Mouse (Mus musculus): ENCODE measurements around the gene Olfr465-ps1.

Olfr465-ps1 gene

DNA sequence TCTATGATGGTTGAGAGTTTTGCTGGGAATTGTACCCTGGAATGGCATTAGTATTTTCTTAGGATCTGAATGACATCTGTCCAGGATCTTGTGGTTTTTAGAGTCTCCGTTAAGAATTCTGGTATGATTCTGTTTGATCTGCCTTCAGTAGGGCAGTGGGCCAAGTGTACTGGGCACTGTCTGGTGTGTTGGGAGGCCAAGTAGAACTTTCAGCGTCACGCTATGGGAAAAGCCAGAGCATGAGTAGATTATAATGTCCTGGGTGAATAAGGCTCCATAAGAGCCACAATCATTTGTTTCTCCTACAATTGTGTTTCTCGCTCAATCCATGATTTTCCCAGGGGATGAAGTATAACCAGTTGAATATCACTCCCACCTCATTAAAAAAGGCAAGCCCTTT, at the start of gene Olfr465-ps1:
TSS of gene Olfr465-ps1 (plus strand) at position 301 of the 400 bp plus-strand sequence.
- H3K9me3 ChIP-seq (ENCODE audit: low read length), result no peaks in the 10 kb centered on the region
- no peak within 1 kb of the TSS for H3K4me3 ChIP-seq (replicated peaks; ENCODE audit: low read length)
- TF ChIP-seq CTCF (conservative IDR thresholded peaks at IDR 0.05; ENCODE audit: low read length) (no peak), POU5F1 (IDR thresholded peaks at IDR 0.05; ENCODE audit: borderline replicate concordance, low read length) (no peak), NANOG (IDR thresholded peaks at IDR 0.05; ENCODE audit: borderline replicate concordance, low read length) (no peak)
- no peaks in the 10 kb centered on the region for H3K36me3 ChIP-seq (ENCODE audit: insufficient read depth, low read length)
- no peaks in the 10 kb centered on the region for H3K4me1 ChIP-seq (replicated peaks; ENCODE audit: low read depth, low read length)
- no peaks in the 10 kb centered on the region for H3K27me3 ChIP-seq (ENCODE audit: insufficient read depth, low read length)

DNA sequence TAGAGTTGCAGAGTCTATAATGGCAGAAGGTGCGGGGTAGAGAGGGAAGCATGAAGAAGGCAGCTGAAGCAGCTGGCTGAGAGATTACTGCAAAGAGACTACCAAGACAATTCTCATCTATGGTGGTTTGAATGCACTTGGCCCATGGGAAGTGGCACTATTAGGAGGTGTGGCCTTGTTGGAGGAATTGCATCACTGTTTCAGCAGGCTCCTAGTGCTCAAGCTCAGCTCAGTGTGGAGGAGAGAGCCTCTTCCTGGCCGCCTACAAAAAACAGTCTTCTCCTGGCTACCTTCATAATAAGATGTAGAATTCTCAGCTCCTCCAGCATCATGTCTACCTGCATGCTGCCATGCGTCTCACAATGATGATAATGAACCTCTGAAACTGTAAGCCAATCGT, 42.0 kb upstream of the Olfr465-ps1 start:
- TF ChIP-seq POU5F1 (IDR thresholded peaks at IDR 0.05; ENCODE audit: borderline replicate concordance, low read length), result no peak
- no peak for TF ChIP-seq NANOG (IDR thresholded peaks at IDR 0.05; ENCODE audit: borderline replicate concordance, low read length)
- no peak for TF ChIP-seq CTCF (conservative IDR thresholded peaks at IDR 0.05; ENCODE audit: low read length)
- Histone ChIP-seq H3K9me3 (ENCODE audit: low read length) (peaks cover 3% of the 10 kb centered on the region; the same call in 1 of the 2 replicates), H3K36me3 (ENCODE audit: insufficient read depth, low read length) (no peaks in the 10 kb centered on the region), H3K4me1 (replicated peaks; ENCODE audit: low read depth, low read length) (peaks cover 9% of the 10 kb centered on the region; the same call in 1 of the 2 replicates), H3K4me3 (replicated peaks; ENCODE audit: low read length) (no peak overlapping the region), H3K27me3 (ENCODE audit: insufficient read depth, low read length) (no peaks in the 10 kb centered on the region)

DNA sequence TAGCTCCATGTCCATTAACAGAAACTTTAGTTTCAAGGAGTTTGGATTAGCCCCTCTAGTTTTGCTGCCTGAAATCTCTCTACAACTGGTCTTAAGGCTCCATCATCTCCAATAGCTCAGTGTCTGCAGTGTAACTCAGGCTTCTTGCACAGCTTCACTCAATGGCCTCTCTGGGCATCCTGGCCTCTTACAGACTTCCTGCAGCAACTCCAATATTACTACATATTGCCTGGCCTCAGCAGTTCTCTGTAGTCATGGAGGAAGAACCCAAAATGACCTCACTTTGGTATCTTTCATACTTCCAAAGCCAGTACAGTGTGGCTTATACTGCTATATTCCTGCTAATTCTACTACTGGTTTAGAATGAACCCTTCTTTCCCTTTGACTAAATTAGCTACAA, 40.9 kb upstream of the Olfr465-ps1 start:
- Histone ChIP-seq H3K4me1 (replicated peaks; ENCODE audit: low read depth, low read length) (peaks cover 16% of the 10 kb centered on the region; the same call in 1 of the 2 replicates), H3K4me3 (replicated peaks; ENCODE audit: low read length) (no peak overlapping the region), H3K36me3 (ENCODE audit: insufficient read depth, low read length) (no peaks in the 10 kb centered on the region), H3K9me3 (ENCODE audit: low read length) (peaks cover 3% of the 10 kb centered on the region; the same call in 1 of the 2 replicates), H3K27me3 (ENCODE audit: insufficient read depth, low read length) (no peaks in the 10 kb centered on the region)
- TF ChIP-seq NANOG (IDR thresholded peaks at IDR 0.05; ENCODE audit: borderline replicate concordance, low read length) (no peak), CTCF (conservative IDR thresholded peaks at IDR 0.05; ENCODE audit: low read length) (no peak), POU5F1 (IDR thresholded peaks at IDR 0.05; ENCODE audit: borderline replicate concordance, low read length) (no peak)

DNA sequence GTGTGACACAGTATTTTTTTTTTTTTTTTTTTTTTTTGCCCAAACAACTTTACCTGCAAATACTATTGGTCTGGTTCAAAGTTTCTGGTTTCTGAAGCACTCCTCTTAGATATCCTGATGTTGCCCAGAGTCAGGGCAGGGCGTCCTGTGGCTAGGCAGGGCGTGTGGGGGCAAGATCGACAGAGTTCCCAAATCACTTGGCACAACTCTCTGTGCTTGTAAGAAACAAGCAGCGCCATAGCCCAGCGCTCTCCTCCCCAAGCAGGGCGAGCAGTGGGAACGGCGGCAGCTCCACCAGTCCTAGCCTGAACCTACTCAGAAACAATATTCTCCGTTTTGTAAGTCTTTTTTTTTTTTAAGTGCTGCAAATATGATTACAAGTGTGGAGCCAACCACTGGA, 37.2 kb upstream of the Olfr465-ps1 start:
- H3K27me3 ChIP-seq (ENCODE audit: insufficient read depth, low read length), result no peaks in the 10 kb centered on the region
- peaks cover 19% of the 10 kb centered on the region; the same call in 1 of the 2 replicates for H3K4me1 ChIP-seq (replicated peaks; ENCODE audit: low read depth, low read length)
- peaks cover 3% of the 10 kb centered on the region; the same call in 1 of the 2 replicates for H3K9me3 ChIP-seq (ENCODE audit: low read length)
- H3K4me3 ChIP-seq (replicated peaks; ENCODE audit: low read length), result no peak overlapping the region
- no peaks in the 10 kb centered on the region for H3K36me3 ChIP-seq (ENCODE audit: insufficient read depth, low read length)
- TF ChIP-seq CTCF (conservative IDR thresholded peaks at IDR 0.05; ENCODE audit: low read length), result no peak
- no peak for TF ChIP-seq POU5F1 (IDR thresholded peaks at IDR 0.05; ENCODE audit: borderline replicate concordance, low read length)

DNA sequence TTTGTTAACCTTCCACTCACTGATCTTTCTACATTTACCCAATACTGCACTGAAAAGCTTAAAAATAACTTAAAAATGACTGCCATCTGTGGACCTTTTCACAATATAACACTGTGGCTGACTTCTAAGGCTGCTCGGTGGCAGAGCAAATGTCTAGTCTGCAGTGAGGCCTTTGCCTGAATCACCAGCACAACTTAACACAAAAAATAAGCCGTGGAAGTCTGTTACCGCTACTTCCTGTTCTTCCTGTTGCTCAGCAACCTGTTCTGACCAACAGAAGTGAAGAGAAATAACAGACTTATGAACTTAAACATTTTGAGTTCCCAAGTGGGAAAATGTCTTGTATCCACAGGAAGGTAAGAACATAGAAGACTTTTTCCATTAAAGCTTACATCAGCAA, 36.7 kb upstream of the Olfr465-ps1 start:
- H3K9me3 ChIP-seq (ENCODE audit: low read length), result no peaks in the 10 kb centered on the region
- TF ChIP-seq NANOG (IDR thresholded peaks at IDR 0.05; ENCODE audit: borderline replicate concordance, low read length) (no peak), CTCF (conservative IDR thresholded peaks at IDR 0.05; ENCODE audit: low read length) (no peak), POU5F1 (IDR thresholded peaks at IDR 0.05; ENCODE audit: borderline replicate concordance, low read length) (no peak)

DNA sequence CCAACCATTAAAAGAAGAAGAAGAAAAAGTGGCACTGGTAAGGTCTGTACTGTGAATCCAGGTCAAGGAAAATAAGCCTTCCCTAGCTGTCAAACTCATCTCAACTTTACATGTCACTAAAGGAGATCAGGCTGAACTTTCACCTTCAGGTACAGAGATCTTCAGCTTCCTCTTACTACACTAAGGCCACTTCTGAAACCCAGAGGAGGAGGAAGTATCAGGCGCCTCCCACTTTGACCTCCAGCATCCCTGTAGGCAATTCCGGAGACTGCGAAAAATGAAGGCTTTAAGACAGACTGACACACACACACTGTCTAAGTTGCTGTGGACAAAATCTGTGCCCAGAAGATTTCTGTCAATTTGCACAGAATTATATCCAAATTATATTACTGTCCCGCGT, 25.9 kb upstream of the Olfr465-ps1 start:
- no peak for TF ChIP-seq POU5F1 (IDR thresholded peaks at IDR 0.05; ENCODE audit: borderline replicate concordance, low read length)
- no peak for TF ChIP-seq CTCF (conservative IDR thresholded peaks at IDR 0.05; ENCODE audit: low read length)
- TF ChIP-seq NANOG (IDR thresholded peaks at IDR 0.05; ENCODE audit: borderline replicate concordance, low read length), result no peak
- no peaks in the 10 kb centered on the region for H3K36me3 ChIP-seq (ENCODE audit: insufficient read depth, low read length)
- no peaks in the 10 kb centered on the region for H3K27me3 ChIP-seq (ENCODE audit: insufficient read depth, low read length)
- no peaks in the 10 kb centered on the region for H3K9me3 ChIP-seq (ENCODE audit: low read length)
- H3K4me1 ChIP-seq (replicated peaks; ENCODE audit: low read depth, low read length), result peaks cover 19% of the 10 kb centered on the region
- H3K4me3 ChIP-seq (replicated peaks; ENCODE audit: low read length), result peak overlapping the region; percentile 89

More for the DNA sequence above, 36.7 kb upstream of the Olfr465-ps1 start:
- H3K36me3 ChIP-seq (ENCODE audit: insufficient read depth, low read length), result no peaks in the 10 kb centered on the region
- peaks cover 19% of the 10 kb centered on the region; the same call in 1 of the 2 replicates for H3K4me1 ChIP-seq (replicated peaks; ENCODE audit: low read depth, low read length)
- H3K4me3 ChIP-seq (replicated peaks; ENCODE audit: low read length), result no peak overlapping the region
- no peaks in the 10 kb centered on the region for H3K27me3 ChIP-seq (ENCODE audit: insufficient read depth, low read length)

DNA sequence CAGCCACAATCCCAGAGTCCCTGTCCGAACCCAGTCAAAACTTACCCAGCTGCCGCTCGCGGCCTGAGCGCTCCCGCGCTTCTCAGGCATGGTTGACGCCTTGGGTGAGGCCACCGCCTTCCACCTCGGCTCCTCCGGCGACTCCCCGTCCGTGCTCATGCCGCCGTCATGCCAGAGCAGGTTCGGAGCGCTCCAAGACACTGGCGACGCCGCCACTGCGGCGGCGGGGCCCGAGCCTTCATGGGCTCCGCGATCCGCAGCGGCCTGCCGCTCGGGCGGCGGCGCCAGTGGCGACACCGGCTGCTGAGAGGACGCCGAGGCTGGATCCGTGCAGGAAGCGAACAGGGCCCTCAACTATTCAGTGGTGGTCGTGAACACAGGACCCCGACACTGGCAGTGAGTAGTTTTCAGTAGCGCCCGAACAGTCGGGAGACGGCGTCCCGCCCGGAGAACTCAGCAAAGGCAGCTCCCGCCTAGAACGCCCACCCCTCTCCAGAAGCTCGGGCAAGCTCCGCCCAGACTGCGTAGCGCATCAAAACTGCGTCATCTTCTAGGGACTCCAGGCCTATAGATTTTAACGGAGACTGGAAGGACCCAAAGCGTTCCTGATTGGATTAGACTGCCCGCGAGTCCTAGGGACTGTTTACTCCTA, 25.3 kb upstream of the Olfr465-ps1 start, which contains the start of gene Mfsd14b:
TSS of gene Mfsd14b (minus strand) at position 517 of the 652 bp plus-strand sequence.
- no peaks in the 10 kb centered on the region for H3K36me3 ChIP-seq (ENCODE audit: insufficient read depth, low read length)
- TF ChIP-seq NANOG (IDR thresholded peaks at IDR 0.05; ENCODE audit: borderline replicate concordance, low read length) (no peak), CTCF (conservative IDR thresholded peaks at IDR 0.05; ENCODE audit: low read length) (no peak), POU5F1 (IDR thresholded peaks at IDR 0.05; ENCODE audit: borderline replicate concordance, low read length) (no peak)

DNA sequence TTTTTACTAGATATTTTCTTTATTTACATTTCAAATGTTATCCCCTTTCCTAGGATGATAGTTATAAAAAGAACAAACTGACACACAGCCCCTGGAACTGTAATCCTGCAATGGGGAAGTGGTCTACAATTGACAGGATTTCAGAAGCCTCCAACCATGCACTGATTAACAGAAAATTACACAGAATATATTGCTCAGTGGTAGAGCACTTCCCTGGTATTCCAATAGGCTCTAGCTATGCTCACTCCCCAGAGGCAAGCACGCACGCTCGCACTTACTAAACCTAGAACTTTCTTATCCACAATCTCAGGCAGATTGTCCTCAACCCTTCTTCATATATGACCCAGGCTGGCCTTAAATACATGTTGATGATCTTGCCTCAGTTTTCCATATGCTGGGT, 24.6 kb upstream of the Olfr465-ps1 start:
- Histone ChIP-seq H3K4me1 (replicated peaks; ENCODE audit: low read depth, low read length) (peaks cover 19% of the 10 kb centered on the region), H3K36me3 (ENCODE audit: insufficient read depth, low read length) (no peaks in the 10 kb centered on the region), H3K4me3 (replicated peaks; ENCODE audit: low read length) (peak overlapping the region; percentile 89), H3K9me3 (ENCODE audit: low read length) (no peaks in the 10 kb centered on the region), H3K27me3 (ENCODE audit: insufficient read depth, low read length) (no peaks in the 10 kb centered on the region)
- no peak for TF ChIP-seq POU5F1 (IDR thresholded peaks at IDR 0.05; ENCODE audit: borderline replicate concordance, low read length)

More for the DNA sequence above, 25.3 kb upstream of the Olfr465-ps1 start, which contains the start of gene Mfsd14b:
- H3K9me3 ChIP-seq (ENCODE audit: low read length), result no peaks in the 10 kb centered on the region
- H3K27me3 ChIP-seq (ENCODE audit: insufficient read depth, low read length), result no peaks in the 10 kb centered on the region
- peaks cover 19% of the 10 kb centered on the region for H3K4me1 ChIP-seq (replicated peaks; ENCODE audit: low read depth, low read length)
- H3K4me3 ChIP-seq (replicated peaks; ENCODE audit: low read length), result peak within 1 kb of the TSS; percentile 89

DNA sequence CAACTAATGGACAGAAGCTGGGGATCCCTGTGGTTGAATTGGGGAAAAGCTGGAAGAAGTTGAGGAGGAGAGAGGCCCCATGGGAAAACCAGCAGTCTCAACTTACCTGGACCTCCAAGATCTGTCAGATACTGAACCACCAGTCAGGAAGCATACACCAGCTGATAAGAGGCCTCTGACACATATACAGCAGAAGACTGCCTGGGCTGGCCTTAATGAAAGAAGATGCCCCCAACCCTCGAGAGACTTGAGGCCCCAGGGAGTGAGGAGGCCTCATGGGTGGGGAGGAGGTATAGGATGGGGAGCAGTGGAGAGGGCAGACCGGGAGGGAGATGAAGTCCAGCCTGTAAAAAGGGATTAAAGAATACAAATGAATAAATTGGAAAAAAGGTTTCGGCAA, 16.9 kb upstream of the Olfr465-ps1 start:
- Histone ChIP-seq H3K36me3 (ENCODE audit: insufficient read depth, low read length) (no peaks in the 10 kb centered on the region), H3K4me1 (replicated peaks; ENCODE audit: low read depth, low read length) (no peaks in the 10 kb centered on the region), H3K27me3 (ENCODE audit: insufficient read depth, low read length) (no peaks in the 10 kb centered on the region), H3K9me3 (ENCODE audit: low read length) (no peaks in the 10 kb centered on the region), H3K4me3 (replicated peaks; ENCODE audit: low read length) (no peak overlapping the region)
- no peak for TF ChIP-seq CTCF (conservative IDR thresholded peaks at IDR 0.05; ENCODE audit: low read length)
- no peak for TF ChIP-seq NANOG (IDR thresholded peaks at IDR 0.05; ENCODE audit: borderline replicate concordance, low read length)
- no peak for TF ChIP-seq POU5F1 (IDR thresholded peaks at IDR 0.05; ENCODE audit: borderline replicate concordance, low read length)
